Mouse (Mus musculus) left cerebral cortex, postnatal 36 days (tissue): ENCODE measurements at regions not wholly inside any gene's neighbourhood (a gene's known extent, or its start where the extent isn't known, plus 50 kb on each side); places are given as distances from the start of the nearest gene placed in this dataset.

Source experiments
- DNase-seq, 2 experiments: peaks; one replicate each; pipeline ENCODE4 v3.0.0; 2021 to 2022; ENCODE audit warnings: low spot score in 2 of 2, mixed read lengths in 1 of 2
- intact Hi-C: fragments of 180-260 bp; cut with DNase I; formaldehyde crosslinking; loops from one replicate; pipeline ENCODE4 v1.15.1; 2025

DNA sequence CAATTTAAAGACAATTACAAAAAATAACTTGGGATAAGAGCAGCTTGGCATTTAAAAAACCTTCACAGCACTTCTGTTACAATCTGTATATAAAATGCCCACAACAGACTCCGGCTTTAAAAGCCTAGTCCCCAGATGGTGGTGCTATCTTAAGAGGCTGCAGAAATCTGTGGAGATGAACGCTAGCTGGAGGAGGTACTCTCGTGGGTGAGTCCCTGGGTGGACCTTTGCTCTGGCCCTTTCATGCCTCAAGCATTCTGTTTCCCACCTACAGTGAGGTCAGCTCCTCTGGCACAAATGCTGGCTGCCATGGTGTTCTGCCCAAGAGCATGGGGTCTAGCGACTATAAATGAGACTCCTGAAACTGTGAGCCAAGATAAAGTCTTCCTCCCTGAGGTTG is 280.6 kb upstream of the 9630041A04Rik start:
- no peak for DNase-seq

DNA sequence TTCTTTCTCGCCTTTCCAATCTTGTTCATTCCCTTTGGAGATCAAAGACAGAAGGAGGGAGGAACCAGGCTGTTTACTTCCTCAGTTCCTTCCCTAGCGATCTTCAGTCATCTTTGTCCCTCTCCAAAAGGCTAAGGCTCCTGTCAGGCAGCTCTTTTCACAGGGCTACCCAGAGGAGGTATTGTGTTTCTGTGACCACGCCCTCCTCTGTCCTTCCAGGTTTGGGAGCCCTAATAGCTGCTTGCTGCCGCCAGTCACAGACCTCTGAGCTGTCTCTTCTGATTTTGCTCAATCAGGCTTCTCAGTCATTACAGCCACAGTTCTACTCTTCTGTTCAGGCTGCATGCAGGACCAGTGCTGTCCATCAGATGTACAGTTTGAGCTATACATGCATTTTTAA is 290.9 kb upstream of the 9630041A04Rik start:
- intact Hi-C loops: no loop called here

More for the DNA sequence above, 280.6 kb upstream of the 9630041A04Rik start:
- intact Hi-C loops: no loop called here

DNA sequence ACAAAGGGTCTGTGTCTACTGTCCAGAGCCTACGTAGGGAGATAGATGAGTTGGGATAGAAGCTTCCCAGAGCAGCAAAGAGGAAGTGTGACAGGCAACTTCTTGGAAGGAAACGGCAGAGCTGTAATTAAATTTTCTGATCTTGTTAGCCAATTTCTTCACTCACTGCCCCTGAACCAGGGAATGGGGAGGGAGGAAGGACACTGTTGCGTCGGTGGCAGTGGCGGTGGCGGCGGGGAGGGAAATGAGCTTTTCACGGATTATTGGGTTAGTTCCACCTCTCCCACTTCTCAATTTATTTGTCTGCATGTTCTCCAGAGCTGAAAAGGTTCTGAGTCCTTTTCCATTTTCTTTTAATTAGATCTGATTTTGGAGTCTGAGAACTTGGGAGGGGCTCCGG is 298.4 kb upstream of the 9630041A04Rik start:
- intact Hi-C loops: no loop called here

More for the DNA sequence above, 290.9 kb upstream of the 9630041A04Rik start:
- no peak for DNase-seq

DNA sequence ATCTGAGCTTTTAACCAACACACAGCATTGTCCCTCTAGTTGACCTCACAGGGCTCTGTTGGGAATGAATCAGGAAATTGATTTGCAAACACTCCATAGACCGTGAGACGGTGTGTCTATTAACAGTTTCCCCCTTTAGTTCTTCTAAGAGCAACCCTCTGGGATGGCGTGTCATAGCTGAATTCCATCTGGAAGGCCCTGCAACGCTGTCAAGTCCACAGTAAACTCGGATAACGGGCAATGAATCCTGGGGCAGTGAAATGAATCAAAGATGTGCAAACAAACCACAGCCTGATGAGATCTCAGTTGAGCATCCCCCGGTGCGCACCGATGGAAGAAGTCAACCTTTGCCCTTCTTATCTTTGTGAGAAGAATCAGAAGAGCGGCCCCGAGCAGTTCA is 302.3 kb upstream of the 9630041A04Rik start:
- DNase-seq: no peak
- intact Hi-C loops: no loop called here

More for the DNA sequence above, 298.4 kb upstream of the 9630041A04Rik start:
- no peak for DNase-seq

DNA sequence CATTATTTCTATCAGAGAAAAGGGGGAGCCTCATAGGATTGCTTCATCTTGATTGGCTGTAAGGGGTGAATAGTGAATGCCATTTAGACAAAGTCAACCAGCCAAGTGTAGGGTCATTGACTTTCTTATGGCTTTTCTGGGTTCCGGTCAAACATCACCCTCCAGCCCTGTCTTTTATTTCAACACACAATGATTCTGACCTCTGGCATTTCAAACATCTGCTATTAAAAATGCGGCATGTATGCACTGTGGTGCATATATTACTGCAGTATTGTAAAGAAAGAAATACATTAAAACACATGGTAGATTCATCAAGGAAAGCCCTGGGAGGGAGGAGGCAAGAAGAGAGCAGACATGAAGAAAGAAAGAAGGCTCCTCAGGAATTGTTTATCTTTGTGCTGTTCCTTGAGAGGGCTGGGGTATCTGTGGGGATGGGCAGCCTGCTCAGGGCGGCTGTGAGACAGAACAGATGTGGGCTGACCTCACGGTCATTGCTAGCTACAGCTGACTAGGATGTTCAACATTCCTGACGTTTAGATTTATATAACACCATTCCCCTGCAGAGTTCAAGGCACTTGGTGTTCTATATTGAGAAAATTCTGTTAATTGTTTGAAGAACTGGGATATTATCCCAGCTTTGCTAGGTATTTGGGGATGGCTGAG is 303.5 kb upstream of the Ppp2r3a start:
- intact Hi-C loops: no loop called here
- DNase-seq: no peak

DNA sequence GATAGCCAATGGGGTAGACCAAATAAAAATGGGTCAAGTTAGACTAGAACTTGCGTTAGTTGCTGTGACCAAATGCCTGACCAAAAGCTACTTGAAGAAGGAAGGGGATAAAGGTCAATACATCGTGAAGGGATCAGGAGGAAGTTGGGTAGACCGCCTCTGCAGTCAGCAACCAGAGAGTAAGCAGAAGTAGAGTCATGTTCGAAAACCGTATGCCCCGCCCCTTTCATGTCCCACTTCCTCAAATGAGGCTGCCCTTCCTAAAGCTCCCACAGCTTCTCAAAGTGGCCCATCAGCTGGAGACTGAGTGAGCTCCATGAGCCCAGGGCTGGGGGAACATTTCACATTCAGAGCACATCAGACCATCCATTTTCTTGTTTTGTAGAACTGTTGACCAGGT is 301.2 kb upstream of the Ppp2r3a start:
- no peak for DNase-seq
- intact Hi-C loops: no loop called here

DNA sequence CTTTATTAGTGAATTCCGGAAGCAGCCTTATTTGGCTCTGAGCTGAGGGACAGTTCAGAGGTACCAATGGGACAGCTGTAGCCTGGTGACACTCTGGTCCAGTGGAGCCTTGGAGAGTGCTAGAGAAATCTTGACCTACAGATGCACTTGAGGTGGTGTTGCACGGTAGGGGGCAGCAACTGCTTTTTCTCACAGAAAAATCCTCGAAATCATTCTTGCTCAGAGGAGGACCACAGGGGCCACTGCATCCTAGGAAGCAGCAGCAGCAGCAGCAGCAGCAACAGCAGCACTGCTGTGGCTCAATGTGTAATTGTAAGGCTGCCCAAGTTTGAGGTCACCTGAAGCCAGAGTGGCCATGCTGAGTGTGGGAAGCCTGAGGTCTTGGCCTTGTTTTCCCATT is 299.7 kb upstream of the Ppp2r3a start:
- intact Hi-C loops: no loop called here
- no peak for DNase-seq

DNA sequence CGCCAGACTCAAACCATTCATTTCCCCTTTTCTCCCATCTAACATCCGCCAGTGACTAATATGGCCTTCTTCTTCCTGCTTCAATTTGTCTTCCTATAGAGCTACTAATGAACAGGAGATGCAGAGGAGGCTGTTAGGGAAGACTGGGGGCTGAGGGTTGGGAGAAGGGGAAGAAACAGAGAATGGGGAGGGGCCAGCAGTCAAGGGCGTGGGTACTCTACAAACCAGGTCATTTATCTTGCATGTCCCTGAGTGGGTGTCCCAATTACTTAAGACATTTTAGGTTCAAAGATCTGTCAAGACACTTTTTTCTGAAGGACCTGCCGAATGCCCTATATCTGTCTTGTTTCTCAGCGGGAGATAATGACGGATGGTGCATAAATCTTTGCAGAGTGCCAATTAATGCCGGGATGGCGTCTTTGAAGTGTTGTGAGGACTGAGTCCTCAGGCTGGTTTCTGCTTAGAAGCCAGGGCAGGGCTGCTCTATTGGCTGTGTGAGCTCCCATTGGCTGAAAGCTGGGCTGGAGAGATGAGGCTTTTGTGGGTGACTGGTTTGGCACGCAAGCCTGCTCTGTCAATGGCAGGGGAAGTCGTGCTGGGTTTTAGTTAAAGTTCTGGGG is 294.7 kb upstream of the Ppp2r3a start:
- intact Hi-C loops: no loop called here
- DNase-seq: no peak

DNA sequence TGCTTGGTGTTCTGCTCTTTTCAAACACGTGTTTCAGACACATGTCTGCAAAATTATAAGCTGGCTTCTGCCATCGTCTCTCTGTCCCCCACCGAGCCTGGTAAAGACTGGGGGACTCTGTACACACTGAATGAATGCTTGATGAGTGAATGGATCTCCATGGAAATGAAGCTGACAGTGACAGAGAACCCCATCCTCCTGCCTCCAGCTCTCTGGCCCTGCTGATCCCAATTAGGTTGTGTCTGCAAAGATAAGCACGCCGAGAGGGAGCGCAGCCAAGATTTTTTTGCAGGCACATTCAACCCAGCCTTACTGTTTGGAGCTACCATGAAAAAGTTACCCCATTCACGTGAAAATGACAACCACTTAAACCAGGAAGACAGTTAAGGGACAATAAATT is 266.5 kb upstream of the Ppp2r3a start:
- intact Hi-C loops: no loop called here
- DNase-seq: no peak

DNA sequence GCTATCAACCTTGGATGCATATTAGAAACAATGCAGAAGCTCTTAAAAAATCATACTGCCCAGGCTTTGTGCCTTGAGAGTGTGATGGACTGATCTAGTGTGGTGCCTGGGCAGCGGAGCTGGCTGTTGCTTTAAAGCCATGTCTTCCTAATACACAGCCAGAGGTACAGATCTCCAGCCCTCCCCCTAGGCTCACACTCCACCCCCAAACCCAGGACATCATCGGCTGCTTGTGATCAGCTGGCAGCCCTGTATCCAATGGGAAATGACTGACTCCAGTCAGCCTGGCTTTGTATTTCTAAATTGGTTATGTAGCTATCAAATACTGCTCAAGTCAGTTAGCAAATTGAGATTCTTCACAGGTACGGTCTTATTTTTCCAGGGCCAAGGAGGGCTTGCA is 259.2 kb upstream of the Ppp2r3a start:
- intact Hi-C loops: no loop called here
- no peak for DNase-seq

DNA sequence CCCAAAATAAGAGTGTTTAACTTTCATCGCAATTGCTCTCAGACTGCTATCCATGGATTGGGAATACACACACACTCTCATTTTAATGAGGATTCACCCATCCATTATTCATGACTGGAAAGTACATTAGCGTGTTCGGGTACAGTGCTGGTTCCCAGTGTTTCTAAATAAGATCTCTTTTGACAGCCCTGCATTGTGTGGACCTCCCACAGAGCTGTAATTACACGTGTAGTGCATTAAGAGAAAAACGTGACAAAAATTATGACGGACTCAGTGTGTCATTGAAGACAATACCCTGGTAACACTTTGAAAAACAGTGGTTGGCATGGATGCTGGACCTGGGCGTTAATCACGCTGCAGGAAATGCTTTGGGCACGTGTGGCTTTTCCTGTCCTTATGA is 257.6 kb upstream of the Ppp2r3a start:
- intact Hi-C loops: no loop called here
- DNase-seq: no peak

DNA sequence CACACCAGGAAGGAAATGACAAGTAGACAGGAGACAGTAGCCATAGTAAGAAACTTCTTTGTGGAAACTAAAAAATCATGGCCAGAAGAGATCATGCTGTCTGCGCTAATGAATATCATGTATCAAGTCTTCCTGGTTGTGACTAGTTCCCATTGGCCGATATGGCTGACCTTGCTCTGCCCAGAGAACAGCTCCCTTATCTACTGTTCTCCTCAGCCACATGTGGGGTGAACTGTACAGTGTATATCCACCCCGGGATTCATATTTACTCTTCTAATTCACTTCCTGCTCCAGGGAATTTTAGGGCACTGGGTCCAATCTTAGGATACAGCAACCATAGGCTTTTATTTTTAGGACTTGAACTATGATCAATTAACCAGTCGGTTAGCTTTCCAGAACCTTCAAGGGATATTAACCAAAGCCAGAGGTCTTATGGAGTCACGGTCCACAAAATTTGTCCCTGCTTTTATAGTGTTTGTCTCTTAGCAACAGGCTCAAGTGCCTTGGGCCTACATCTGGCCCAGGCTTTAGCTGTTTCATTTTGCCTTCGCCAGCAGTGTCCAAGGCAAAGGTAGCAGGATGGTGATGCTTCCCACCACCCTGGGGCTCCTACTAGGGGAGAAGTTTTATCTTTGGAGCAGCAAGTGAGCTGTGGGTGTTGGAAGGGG is 255.6 kb upstream of the Ppp2r3a start:
- DNase-seq: no peak
- intact Hi-C loops: no loop called here

DNA sequence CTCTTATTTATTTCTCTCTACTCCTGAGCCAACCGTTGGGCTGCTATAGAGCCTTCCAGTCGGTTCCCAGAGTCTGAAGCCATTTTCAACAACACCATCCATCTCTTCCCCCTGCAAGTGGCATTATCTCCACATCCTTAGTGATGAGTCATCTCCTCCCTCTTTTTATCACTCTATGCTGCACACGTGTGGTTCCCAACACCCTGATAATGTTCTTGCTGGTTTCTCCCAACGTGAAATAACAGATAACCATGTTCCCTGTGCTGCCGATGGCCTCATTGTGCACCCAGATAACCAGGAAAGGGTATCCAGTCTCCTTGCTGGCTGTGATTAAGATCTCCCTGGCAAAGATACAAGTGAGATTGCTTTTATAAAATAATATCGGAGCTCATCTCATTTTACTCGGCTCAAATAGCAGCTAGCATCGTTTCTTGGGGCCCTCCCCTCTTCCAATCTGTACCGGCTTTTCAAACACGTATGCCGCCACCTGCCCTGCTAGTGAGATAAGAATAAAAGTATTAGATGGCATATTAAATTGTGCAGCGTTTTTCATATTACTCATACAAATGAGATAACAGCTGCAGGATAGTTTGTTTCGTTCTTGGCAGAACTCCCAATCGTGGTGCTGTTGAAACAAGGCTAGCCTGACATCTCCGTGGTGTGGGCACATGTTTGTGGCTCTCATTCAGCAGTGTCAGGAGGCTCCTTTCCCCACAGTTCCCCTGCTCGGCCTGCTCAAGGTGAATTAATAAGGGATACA is 250.3 kb upstream of the Ppp2r3a start:
- DNase-seq: peak in 1 of 2 experiments; percentile 7
- intact Hi-C loops: no loop called here

DNA sequence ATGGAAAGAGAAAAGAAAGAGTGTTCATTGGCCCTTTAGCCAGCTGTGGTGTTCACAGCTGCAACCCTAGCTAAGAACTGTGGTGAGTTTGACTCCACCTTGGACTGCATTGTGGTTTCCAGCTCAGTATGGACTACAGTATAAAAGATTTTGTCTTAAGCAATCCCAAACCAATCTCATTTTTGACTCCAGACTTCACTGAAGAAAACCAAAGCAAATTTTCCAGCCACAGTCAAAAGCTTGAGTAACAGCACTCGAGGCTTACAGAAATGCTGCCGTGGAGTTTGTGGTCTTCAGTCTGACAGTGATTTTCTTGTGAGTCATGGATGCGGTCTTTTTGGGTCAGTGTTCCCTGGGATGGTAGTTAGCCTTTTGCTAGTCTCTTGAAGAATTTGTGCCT is 249.4 kb upstream of the Ppp2r3a start:
- DNase-seq: no peak
- intact Hi-C loops: no loop called here

DNA sequence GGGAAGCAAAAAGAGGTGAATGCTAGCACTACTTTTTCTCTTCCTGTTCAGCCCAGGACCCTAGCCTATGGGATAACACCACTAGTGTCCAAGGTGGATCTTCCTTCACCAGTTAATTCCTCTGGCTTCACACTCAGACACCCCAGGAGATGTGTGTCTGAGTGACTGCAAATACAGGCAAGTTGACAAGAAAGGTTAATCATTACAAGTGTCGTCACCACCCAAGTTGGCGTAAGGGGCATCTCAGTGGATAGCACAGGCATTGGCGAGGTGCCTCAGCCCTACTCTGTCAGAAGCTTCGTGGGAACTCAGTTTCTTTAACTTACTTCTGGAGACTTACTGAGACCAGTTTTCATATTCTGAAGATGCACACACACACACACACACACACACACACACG is 247.1 kb upstream of the Ppp2r3a start:
- intact Hi-C loops: no loop called here

DNA sequence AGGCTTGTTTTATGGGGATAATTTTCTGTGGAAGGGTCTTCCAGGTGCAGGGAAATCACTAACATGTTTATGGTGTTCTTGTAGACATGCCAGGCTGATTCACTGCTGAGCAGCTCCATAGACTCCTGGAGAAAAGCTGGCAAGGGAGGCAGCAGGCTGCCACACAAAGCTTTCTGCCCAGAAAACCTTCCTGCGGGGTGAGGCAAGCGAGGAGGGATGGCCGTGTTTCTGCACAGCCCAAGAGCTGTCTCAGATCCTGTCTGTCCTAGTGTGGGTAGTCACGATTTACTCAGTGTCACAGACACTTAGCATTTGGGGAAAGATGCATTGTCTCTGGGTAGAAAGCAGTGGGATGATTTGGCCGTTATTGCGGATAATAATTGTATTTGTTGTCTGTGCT is 244.2 kb upstream of the Ppp2r3a start:
- intact Hi-C loops: no loop called here
- DNase-seq: peak; percentile 12 to 13

More for the DNA sequence above, 247.1 kb upstream of the Ppp2r3a start:
- no peak for DNase-seq

DNA sequence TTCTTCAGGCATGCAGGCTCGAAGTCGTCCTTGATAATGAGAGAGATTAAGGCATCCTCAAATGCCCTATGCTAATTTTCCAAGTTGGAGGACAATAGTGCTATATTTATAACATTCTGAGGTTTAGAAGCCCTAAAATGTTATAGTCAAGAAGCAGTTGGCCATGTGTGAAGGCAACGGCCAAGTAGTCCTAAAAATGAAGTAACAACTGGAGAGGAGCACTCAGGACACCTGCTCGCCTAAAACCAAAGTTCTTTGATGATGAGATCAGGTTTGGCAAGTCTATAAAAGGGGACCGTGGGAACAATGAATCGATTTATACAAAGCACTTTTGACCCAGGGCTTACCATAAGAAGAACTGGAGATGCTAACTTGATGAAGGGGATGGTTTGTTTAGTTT is 237.4 kb upstream of the Ppp2r3a start:
- DNase-seq: no peak
- intact Hi-C loops: no loop called here

DNA sequence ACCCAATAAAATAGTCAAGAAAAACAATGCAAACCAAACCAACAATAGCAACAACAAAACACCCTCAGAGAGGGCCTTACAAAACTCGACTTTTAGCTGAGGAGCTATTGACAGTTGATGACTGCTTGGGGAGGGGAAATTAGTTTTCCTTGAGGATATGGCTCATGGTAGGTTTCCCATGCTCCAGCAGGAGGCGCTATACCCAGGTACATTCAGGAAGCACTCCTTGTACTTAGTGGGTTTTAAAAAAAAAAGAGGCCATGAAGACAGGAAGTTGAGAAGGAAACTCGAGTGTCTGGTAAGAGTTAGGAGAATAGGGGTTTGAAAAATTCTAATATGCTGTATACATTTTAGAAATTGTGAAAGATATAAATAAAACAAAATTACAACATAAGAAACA is 224.6 kb upstream of the Ppp2r3a start:
- intact Hi-C loops: no loop called here
- DNase-seq: no peak

DNA sequence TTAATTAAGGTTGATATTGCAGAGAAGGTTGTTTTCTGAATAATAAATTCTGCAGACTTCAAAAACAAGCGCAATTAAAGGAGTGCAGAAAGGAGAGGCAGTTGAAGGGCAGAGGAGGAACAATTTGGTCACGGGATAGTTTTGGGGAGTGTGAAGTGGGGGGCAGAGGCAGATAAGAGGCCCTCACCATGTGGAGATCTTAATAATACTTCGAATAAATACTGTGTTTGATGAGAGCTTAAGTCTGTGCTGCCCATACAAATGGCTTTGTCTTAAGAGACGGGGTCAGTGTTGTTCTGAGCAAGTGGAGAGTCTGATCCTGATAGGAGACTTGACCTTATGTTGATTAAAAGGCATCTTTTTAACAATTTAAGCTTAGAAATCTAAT is 221.5 kb upstream of the Ppp2r3a start:
- DNase-seq: no peak
- intact Hi-C loops: no loop called here
